28 mouse cellular contexts compared by ENCODE assay signal in genomic region chr15:10898309-10898708, GRCm38 (mm10). TPM values are rescaled to one million over a fixed set of nuclear protein-coding genes. Genes with fewer than 3 reads are reported as not detected.
DNase-seq lines count a peak whose midpoint lies in the region; ATAC-seq lines count a peak whose summit lies in the region.
"Had no signal": no experiment of that assay in that cellular context is flagged by ENCODE, and none has a peak within 500 bp of the region (broad histone marks: within the 10 kb centered on the region; RNA-seq: fewer than 3 reads in every experiment).

No protein-coding gene starts in this region.

- peak; percentile 72; the same call in 1 of the 2 replicates for ATAC-seq in limb, embryonic 13.5 days (ENCODE audit: low FRiP score, low read depth)
- ATAC-seq: forebrain, embryonic 15.5 days; lung, postnatal 0 days had no signal

- H3K9me3 ChIP-seq in limb, embryonic 13.5 days: no peaks in the 10 kb centered on the region
- H3K9me3 ChIP-seq: embryonic facial prominence, embryonic 13.5 days; forebrain, embryonic 15.5 days; heart, embryonic 15.5 days; hindbrain, embryonic 10.5 days; limb, embryonic 12.5 days; neural tube, embryonic 15.5 days; stomach, embryonic 15.5 days had no signal

- H3K4me2 ChIP-seq in limb, embryonic 13.5 days (replicated peaks): no peak overlapping the region
- H3K4me2 ChIP-seq: embryonic facial prominence, embryonic 13.5 days; forebrain, embryonic 15.5 days; heart, embryonic 15.5 days; limb, embryonic 12.5 days; neural tube, embryonic 15.5 days; stomach, embryonic 15.5 days had no signal

- peaks cover 15% of the 10 kb centered on the region for H3K4me1 ChIP-seq in limb, embryonic 13.5 days
- H3K4me1 ChIP-seq: forebrain, embryonic 15.5 days; heart, embryonic 15.5 days; neural tube, embryonic 15.5 days; stomach, embryonic 15.5 days had no signal

- H3K9ac ChIP-seq in limb, embryonic 13.5 days: no peak overlapping the region
- H3K9ac ChIP-seq: embryonic facial prominence, embryonic 13.5 days; forebrain, embryonic 15.5 days; heart, embryonic 15.5 days; limb, embryonic 12.5 days; liver, embryonic 14.5 days; neural tube, embryonic 15.5 days; stomach, embryonic 15.5 days had no signal

- no peak overlapping the region for H3K4me3 ChIP-seq in limb, embryonic 13.5 days
- H3K4me3 ChIP-seq: embryonic facial prominence, embryonic 13.5 days; forebrain, embryonic 15.5 days; heart, adult 2 months; heart, embryonic 15.5 days; hindbrain, embryonic 10.5 days; limb, embryonic 12.5 days; megakaryocyte, embryonic 14.5 days; neural tube, embryonic 15.5 days; stomach, embryonic 15.5 days had no signal

- DNase-seq in heart, adult 11 months: peak; percentile 28
- DNase-seq in heart, postnatal 10 days: no peak
- DNase-seq in 416B (ENCODE audit: low read depth): peak; percentile 81
- DNase-seq in embryo, embryonic 10.5 days (ENCODE audit: low spot score): peak; percentile 39
- no peak for DNase-seq in thymus, postnatal 14 days
- no peak for DNase-seq in layer of hippocampus, adult 18-20 months (ENCODE audit: low spot score in 2 of 2)
- DNase-seq in heart, postnatal 4 days: no peak
- DNase-seq: adrenal gland, postnatal 14 days; cerebellum, adult 11-12 months; cerebellum, postnatal 25 days; gastrocnemius, postnatal 14 days; heart, adult 2 months; kidney, adult 18-20 months; midbrain, embryonic 14.5 days; right cerebral cortex, postnatal 14 days; thymus, adult 2 months had no signal

- no peaks in the 10 kb centered on the region for H3K36me3 ChIP-seq in limb, embryonic 13.5 days
- H3K36me3 ChIP-seq: embryonic facial prominence, embryonic 13.5 days; forebrain, embryonic 15.5 days; heart, embryonic 15.5 days; hindbrain, embryonic 10.5 days; limb, embryonic 12.5 days; neural tube, embryonic 15.5 days; stomach, embryonic 15.5 days had no signal

- WGBS in limb, embryonic 13.5 days: 63% methylated on average over 5 of the region's 5 CpGs

- intact Hi-C loops in heart, postnatal 10 days (cut with DNase I): no loop called here

- no peak overlapping the region for H3K27ac ChIP-seq in limb, embryonic 13.5 days
- H3K27ac ChIP-seq: embryonic facial prominence, embryonic 13.5 days; forebrain, embryonic 15.5 days; heart, adult 2 months; heart, embryonic 15.5 days; hindbrain, embryonic 10.5 days; limb, embryonic 12.5 days; liver, embryonic 14.5 days; neural tube, embryonic 15.5 days; stomach, embryonic 15.5 days had no signal

- H3K27me3 ChIP-seq in limb, embryonic 13.5 days: no peaks in the 10 kb centered on the region
- H3K27me3 ChIP-seq: embryonic facial prominence, embryonic 13.5 days; forebrain, embryonic 15.5 days; heart, embryonic 15.5 days; limb, embryonic 12.5 days; neural tube, embryonic 15.5 days; stomach, embryonic 15.5 days had no signal

RNA-seq across cellular contexts. Expression of gene C1qtnf3, which starts 53.8 kb away (rescaled TPM):
- total RNA-seq in heart, postnatal 10 days (2021): 1 to 10 TPM in 1 of 2 experiments, under 1 TPM in 1; 0.60 to 1.1 TPM
- 37.8 and 44.4 TPM in 2 replicates for polyA plus RNA-seq in limb, embryonic 13.5 days (2015; fragmentation: Nextera tagmentation; extraction: Ambion mirVana)
- total RNA-seq in layer of hippocampus, adult 18-20 months (2021): not detected
- 1 to 10 TPM in 1 of 2 experiments, under 1 TPM in 1; 0.62 to 1.2 TPM for total RNA-seq in heart, postnatal 4 days (2021)
- total RNA-seq: heart, adult 2 months had no signal
- polyA plus RNA-seq: spleen, adult 2 months had no signal

Comparison
In these comparisons a context has a peak if more than half of its experiments do, and no peak if none do; other contexts are left out.
1. DNase-seq: peak in heart, adult 11 months (single experiment), 416B (single experiment) and embryo, embryonic 10.5 days (single experiment); none in heart, postnatal 10 days (0 of 2), thymus, postnatal 14 days (single experiment), layer of hippocampus, adult 18-20 months (0 of 2) and heart, postnatal 4 days (single experiment).